Mouse (Mus musculus) G1E (cell line): ENCODE data around the gene Zfp423. TPM values are rescaled to one million over a fixed set of nuclear protein-coding genes. Genes with fewer than 3 reads are reported as not detected.

Source experiments
- ATAC-seq: 2 replicates; pipeline ENCODE4 v1.8.0; 2016; ENCODE audit warnings: mild to moderate bottlenecking; ENCODE audit not compliant: insufficient number of reproducible peaks, poor library complexity, low FRiP score, severe bottlenecking; ENCODE audit errors: extremely low read depth
- DNase-seq: peaks from one replicate; pipeline ENCODE4 v3.0.0; 2012; ENCODE audit warnings: low spot score
- H3K27me3 ChIP-seq: 2 replicates; pipeline ENCODE4 v1.6.1; 2012; ENCODE audit warnings: mild to moderate bottlenecking, low read length, inconsistent platforms; ENCODE audit not compliant: insufficient read depth
- H3K36me3 ChIP-seq: replicated peaks from 2 replicates; pipeline ENCODE3; 2012; ENCODE audit warnings: mild to moderate bottlenecking, inconsistent platforms
- H3K4me1 ChIP-seq: 2 replicates; pipeline ENCODE4 v1.6.1; 2012; ENCODE audit warnings: low read depth, low read length, inconsistent platforms, mixed read lengths; ENCODE audit not compliant: insufficient read depth
- H3K4me3 ChIP-seq: 2 replicates; pipeline ENCODE4 v1.5.1; 2012; ENCODE audit warnings: low read depth, mild to moderate bottlenecking, inconsistent platforms, low read length, moderate library complexity, mixed read lengths
- H3K9me3 ChIP-seq: replicated peaks from 2 replicates; pipeline ENCODE4 v1.6.1; 2012; ENCODE audit warnings: inconsistent platforms
- CTCF ChIP-seq: IDR thresholded peaks from 2 replicates; pipeline ENCODE4 v1.5.1; 2012; ENCODE audit warnings: low read depth, low read length, inconsistent platforms, mixed read lengths
- GATA1 ChIP-seq: IDR thresholded peaks from 2 replicates; pipeline ENCODE4 v1.6.1; 2012; ENCODE audit warnings: borderline replicate concordance, low read length, inconsistent platforms, mixed read lengths
- GATA2 ChIP-seq: IDR thresholded peaks from 2 replicates; pipeline ENCODE4 v1.6.1; 2012; ENCODE audit warnings: low read depth, low read length, inconsistent platforms, borderline replicate concordance
- POLR2AphosphoS5 ChIP-seq: IDR thresholded peaks from 2 replicates; pipeline ENCODE4 v1.6.1; 2012; ENCODE audit warnings: low read depth, low read length, inconsistent platforms; ENCODE audit not compliant: insufficient replicate concordance
- TAL1 ChIP-seq: conservative IDR thresholded peaks from 2 replicates; pipeline ENCODE4 v1.6.1; 2012; ENCODE audit warnings: low read depth, low read length, inconsistent platforms, mixed read lengths
- polyA plus RNA-seq: library from polyadenylated mRNA; stranded (reverse); fragments of >175 nt; gene quantifications from 2 replicates; pipeline ENCODE4 v1.2.3, GENCODE M21; 2012
- total RNA-seq, 2 experiments: library from RNA; stranded (forward) in 1 of 2; stranded (reverse) in 1 of 2; fragments of 200-1000 nt in 1 of 2; fragments of >200 nt in 1 of 2; fragmentation: Nextera tagmentation in 1 of 2; gene quantifications; 2 replicates each; pipeline ENCODE4 v1.2.3; 2014 to 2017

Zfp423 gene
- total and polyA plus RNA-seq, 3 experiments = not detected

- H3K9me3 ChIP-seq = peaks cover 76% of the 10 kb centered on the region
- TF ChIP-seq POLR2AphosphoS5 (no peak), TAL1 (no peak), CTCF (no peak), GATA1 (no peak), GATA2 (no peak)
- H3K27me3 ChIP-seq = no peaks in the 10 kb centered on the region
- H3K36me3 ChIP-seq = no peaks in the 10 kb centered on the region
- no peaks in the 10 kb centered on the region for H3K4me1 ChIP-seq
- no peak overlapping the region for H3K4me3 ChIP-seq
- DNase-seq (no peak), ATAC-seq (no peak)
Observed at GRCm38 (mm10) chr8:87836866-87837265, 122.5 kb downstream of the Zfp423 start.

GRCm38 (mm10) chr8:87835924-87836323 lies 123.5 kb downstream of the Zfp423 start:
- no peak for ATAC-seq
- Histone ChIP-seq H3K36me3 (no peaks in the 10 kb centered on the region), H3K27me3 (no peaks in the 10 kb centered on the region), H3K9me3 (peaks cover 79% of the 10 kb centered on the region), H3K4me3 (no peak overlapping the region), H3K4me1 (no peaks in the 10 kb centered on the region)
- DNase-seq = no peak
- TF ChIP-seq GATA1 (no peak), TAL1 (no peak), CTCF (no peak), GATA2 (no peak), POLR2AphosphoS5 (no peak)

GRCm38 (mm10) chr8:87835411-87835821 lies 124.0 kb downstream of the Zfp423 start:
- H3K9me3 ChIP-seq = peaks cover 81% of the 10 kb centered on the region
- no peaks in the 10 kb centered on the region for H3K4me1 ChIP-seq
- no peak for ATAC-seq
- TF ChIP-seq GATA1 (no peak), CTCF (no peak), GATA2 (no peak), POLR2AphosphoS5 (no peak), TAL1 (no peak)
- H3K27me3 ChIP-seq = no peaks in the 10 kb centered on the region
- H3K36me3 ChIP-seq = no peaks in the 10 kb centered on the region
- DNase-seq = no peak
- H3K4me3 ChIP-seq = no peak overlapping the region

GRCm38 (mm10) chr8:87834656-87835055 lies 124.7 kb downstream of the Zfp423 start:
- H3K27me3 ChIP-seq = no peaks in the 10 kb centered on the region
- no peaks in the 10 kb centered on the region for H3K36me3 ChIP-seq
- TF ChIP-seq CTCF = no peak
- no peak for TF ChIP-seq GATA1
- no peak for TF ChIP-seq GATA2
- TF ChIP-seq POLR2AphosphoS5 = no peak
- no peak for TF ChIP-seq TAL1
- DNase-seq (no peak), ATAC-seq (no peak)
- no peak overlapping the region for H3K4me3 ChIP-seq
- peaks cover 80% of the 10 kb centered on the region for H3K9me3 ChIP-seq
- no peaks in the 10 kb centered on the region for H3K4me1 ChIP-seq

GRCm38 (mm10) chr8:87833841-87834620 lies 125.4 kb downstream of the Zfp423 start:
- no peak for ATAC-seq
- no peak for TF ChIP-seq CTCF
- TF ChIP-seq TAL1 = no peak
- no peak for TF ChIP-seq POLR2AphosphoS5
- TF ChIP-seq GATA1 = no peak
- no peak for TF ChIP-seq GATA2
- Histone ChIP-seq H3K27me3 (no peaks in the 10 kb centered on the region), H3K4me1 (no peaks in the 10 kb centered on the region), H3K36me3 (no peaks in the 10 kb centered on the region), H3K4me3 (no peak overlapping the region), H3K9me3 (peaks cover 82% of the 10 kb centered on the region)
- DNase-seq = no peak

GRCm38 (mm10) chr8:87833339-87833738 lies 126.1 kb downstream of the Zfp423 start:
- no peaks in the 10 kb centered on the region for H3K4me1 ChIP-seq
- H3K27me3 ChIP-seq = no peaks in the 10 kb centered on the region
- TF ChIP-seq GATA2 (no peak), POLR2AphosphoS5 (no peak), CTCF (no peak), TAL1 (no peak), GATA1 (no peak)
- H3K4me3 ChIP-seq = no peak overlapping the region
- no peaks in the 10 kb centered on the region for H3K36me3 ChIP-seq
- DNase-seq = no peak
- no peak for ATAC-seq
- H3K9me3 ChIP-seq = peaks cover 82% of the 10 kb centered on the region
